Mouse (Mus musculus): ENCODE measurements around the gene Ccdc167.

Ccdc167 gene

GRCm38 (mm10) chr17:29716732-29717445 is at the start of gene Ccdc167:
TSS of gene Ccdc167 (minus strand) at chr17:29717044.
- DNase-seq (ENCODE audit: low read depth, low spot score) = peak; percentile 96

GRCm38 (mm10) chr17:29765380-29765779 is 48.5 kb upstream of the Ccdc167 start:
- DNase-seq (ENCODE audit: low read depth, low spot score) = no peak

- DNase-seq (ENCODE audit: low read depth, low spot score) = no peak
These were observed 45.7 kb upstream of the Ccdc167 start for GRCm38 (mm10) chr17:29762551-29762950.

- DNase-seq (ENCODE audit: low read depth, low spot score) = no peak
These were observed 45.1 kb upstream of the Ccdc167 start for GRCm38 (mm10) chr17:29761938-29762337.

GRCm38 (mm10) chr17:29760404-29761375 is 43.8 kb upstream of the Ccdc167 start:
- peak; percentile 70 for DNase-seq (ENCODE audit: low read depth, low spot score)

- peak; percentile 45 for DNase-seq (ENCODE audit: low read depth, low spot score)
These were observed 43.1 kb upstream of the Ccdc167 start for GRCm38 (mm10) chr17:29759963-29760362.

- no peak for DNase-seq (ENCODE audit: low read depth, low spot score)
These were observed 39.5 kb upstream of the Ccdc167 start for GRCm38 (mm10) chr17:29756381-29756780.

- no peak for DNase-seq (ENCODE audit: low read depth, low spot score)
These were observed 37.7 kb upstream of the Ccdc167 start for GRCm38 (mm10) chr17:29754510-29754909.

- DNase-seq (ENCODE audit: low read depth, low spot score) = no peak
These were observed 30.6 kb upstream of the Ccdc167 start for GRCm38 (mm10) chr17:29747466-29747865.

GRCm38 (mm10) chr17:29737849-29738804 is 21.3 kb upstream of the Ccdc167 start:
- no peak for DNase-seq (ENCODE audit: low read depth, low spot score)

GRCm38 (mm10) chr17:29736448-29737014 is 19.7 kb upstream of the Ccdc167 start:
- DNase-seq (ENCODE audit: low read depth, low spot score) = no peak

- DNase-seq (ENCODE audit: low read depth, low spot score) = no peak
These were observed 15.7 kb upstream of the Ccdc167 start for GRCm38 (mm10) chr17:29732522-29732921.

GRCm38 (mm10) chr17:29731953-29732325 is 15.1 kb upstream of the Ccdc167 start:
- DNase-seq (ENCODE audit: low read depth, low spot score) = no peak

- DNase-seq (ENCODE audit: low read depth, low spot score) = no peak
These were observed 14.6 kb upstream of the Ccdc167 start for GRCm38 (mm10) chr17:29731266-29731952.

GRCm38 (mm10) chr17:29730510-29731265 is 13.8 kb upstream of the Ccdc167 start:
- no peak for DNase-seq (ENCODE audit: low read depth, low spot score)

- DNase-seq (ENCODE audit: low read depth, low spot score) = no peak
These were observed 11.2 kb upstream of the Ccdc167 start for GRCm38 (mm10) chr17:29728082-29728481.

GRCm38 (mm10) chr17:29725027-29725620 is 8.3 kb upstream of the Ccdc167 start:
- no peak for DNase-seq (ENCODE audit: low read depth, low spot score)

GRCm38 (mm10) chr17:29724610-29725009 is 7.8 kb upstream of the Ccdc167 start:
- DNase-seq (ENCODE audit: low read depth, low spot score) = no peak

GRCm38 (mm10) chr17:29720755-29721365 is 4.0 kb upstream of the Ccdc167 start:
- DNase-seq (ENCODE audit: low read depth, low spot score) = no peak
